Mouse (Mus musculus): ENCODE measurements at regions not wholly inside any gene's neighbourhood (a gene's known extent, or its start where the extent isn't known, plus 50 kb on each side); places are given as distances from the start of the nearest gene placed in this dataset.

DNA sequence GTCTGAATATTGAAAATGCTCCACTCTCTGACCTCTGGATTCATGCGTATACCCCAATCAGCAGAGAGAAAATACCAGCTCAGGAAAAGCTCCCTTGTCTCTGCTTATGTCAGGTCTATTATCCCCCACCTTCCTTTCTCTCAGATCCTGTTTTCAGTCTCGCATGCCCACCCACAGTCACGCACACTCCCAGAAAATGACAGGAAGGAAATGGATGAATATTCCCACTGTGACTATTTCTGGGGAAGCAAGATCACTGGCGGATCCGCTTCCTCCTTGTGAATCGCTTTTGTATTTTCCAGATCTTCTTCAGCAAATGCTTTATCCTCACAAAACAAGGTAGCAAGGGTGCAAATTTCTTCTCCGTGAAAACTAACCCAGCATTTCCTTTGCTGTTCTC lies 627.3 kb upstream of the Cdh11 start:
- TF ChIP-seq MAFK (IDR thresholded peaks at IDR 0.05; ENCODE audit: insufficient read depth, low read depth, low read length) (no peak), CHD2 (IDR thresholded peaks at IDR 0.05; ENCODE audit: low read depth, low read length) (no peak)
